Mouse (Mus musculus): ENCODE data around the gene Grap2.

DNA sequence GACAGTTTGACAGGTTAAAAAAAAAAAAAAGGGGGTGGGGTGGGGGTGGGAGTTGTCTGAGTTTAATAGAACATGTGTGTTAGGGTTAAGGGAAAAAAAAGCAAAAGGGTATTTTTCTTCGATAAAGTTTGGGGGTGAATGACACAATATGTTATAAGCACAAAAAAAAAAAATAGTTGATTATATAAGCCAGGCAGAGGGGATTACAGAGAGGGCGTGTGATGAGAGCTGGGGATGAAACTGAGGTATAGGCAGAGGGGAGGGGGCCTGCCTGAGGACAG lies 42.8 kb downstream of the Grap2 start:
- TF ChIP-seq CTCF (IDR thresholded peaks at IDR 0.05; ENCODE audit: extremely low read depth, insufficient read depth, low read length) (no peak), POLR2A (IDR thresholded peaks at IDR 0.05; ENCODE audit: extremely low read depth, insufficient read depth, low read length) (no peak)
